Mouse (Mus musculus): ENCODE results near the gene Lrrc29. TPM values are rescaled to one million over a fixed set of nuclear protein-coding genes. Genes with fewer than 3 reads are reported as not detected.

The Lrrc29 gene
- polyA plus RNA-seq, 1 experiment from 2014 or later: 3.1 TPM

DNA sequence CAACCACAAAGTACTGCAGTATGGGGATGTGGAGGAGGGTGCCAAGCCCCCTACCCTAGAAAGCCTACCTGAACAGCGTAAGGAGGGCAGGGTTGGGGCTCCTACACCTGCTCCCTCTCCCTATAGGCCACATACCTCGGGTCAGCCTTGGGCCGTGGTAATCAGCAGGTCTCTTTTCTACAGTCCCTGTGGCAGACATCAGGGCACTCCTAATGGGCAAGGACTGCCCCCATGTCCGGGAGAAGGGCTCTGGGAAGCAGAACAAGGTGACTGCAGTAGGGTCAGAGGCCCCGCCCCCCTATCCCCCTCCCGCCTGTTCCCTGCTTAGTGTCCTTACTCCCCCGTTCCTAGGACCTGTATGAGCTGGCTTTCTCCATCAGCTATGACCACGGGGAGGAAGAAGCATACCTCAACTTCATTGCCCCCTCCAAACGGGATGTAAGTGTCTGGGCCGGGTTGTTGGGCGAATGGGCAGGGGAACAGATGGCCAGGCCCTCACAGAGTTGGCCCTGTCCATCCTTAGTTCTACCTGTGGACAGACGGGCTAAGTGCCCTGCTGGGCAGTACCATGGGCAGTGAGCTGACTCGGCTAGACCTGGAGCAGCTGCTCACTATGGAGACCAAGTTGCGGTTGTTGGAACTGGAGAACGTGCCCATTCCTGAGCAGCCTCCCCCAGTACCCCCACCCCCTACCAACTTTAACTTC is 16.8 kb downstream of the Lrrc29 start:
- ATAC-seq (ENCODE audit: insufficient read depth) (no peak), DNase-seq (no peak)
- TF ChIP-seq CTCF (IDR thresholded peaks at IDR 0.05; ENCODE audit: low read depth): no peak
- peaks cover 20% of the 10 kb centered on the region for H3K4me1 ChIP-seq (ENCODE audit: insufficient read depth)
- no peak overlapping the region for H3K4me2 ChIP-seq
- WGBS: 81% methylated on average over 15 of the region's 15 CpGs
- no peaks in the 10 kb centered on the region for H3K27me3 ChIP-seq (ENCODE audit: insufficient read depth, low read length)
- H3K27ac ChIP-seq (ENCODE audit: low read depth): no peak overlapping the region
- peaks cover 73% of the 10 kb centered on the region for H3K36me3 ChIP-seq (ENCODE audit: insufficient read depth)
- H3K9me3 ChIP-seq (ENCODE audit: low read depth, low read length): no peaks in the 10 kb centered on the region
- H3K9ac ChIP-seq: no peak overlapping the region
- no peak overlapping the region for H3K4me3 ChIP-seq (ENCODE audit: low read depth, low read length)

GRCm38 (mm10) chr8:105308428-105308827 is 17.6 kb downstream of the Lrrc29 start:
- Histone ChIP-seq H3K4me1 (ENCODE audit: insufficient read depth) (peaks cover 21% of the 10 kb centered on the region), H3K9ac (no peak overlapping the region), H3K4me3 (ENCODE audit: low read depth, low read length) (no peak overlapping the region), H3K27me3 (ENCODE audit: insufficient read depth, low read length) (no peaks in the 10 kb centered on the region), H3K36me3 (ENCODE audit: insufficient read depth) (peaks cover 73% of the 10 kb centered on the region), H3K4me2 (no peak overlapping the region), H3K27ac (ENCODE audit: low read depth) (no peak overlapping the region), H3K9me3 (ENCODE audit: low read depth, low read length) (no peaks in the 10 kb centered on the region)
- WGBS: 92% methylated on average over 10 of the region's 10 CpGs
- ATAC-seq (ENCODE audit: insufficient read depth): no peak
- DNase-seq: no peak
- no peak for TF ChIP-seq CTCF (IDR thresholded peaks at IDR 0.05; ENCODE audit: low read depth)

DNA sequence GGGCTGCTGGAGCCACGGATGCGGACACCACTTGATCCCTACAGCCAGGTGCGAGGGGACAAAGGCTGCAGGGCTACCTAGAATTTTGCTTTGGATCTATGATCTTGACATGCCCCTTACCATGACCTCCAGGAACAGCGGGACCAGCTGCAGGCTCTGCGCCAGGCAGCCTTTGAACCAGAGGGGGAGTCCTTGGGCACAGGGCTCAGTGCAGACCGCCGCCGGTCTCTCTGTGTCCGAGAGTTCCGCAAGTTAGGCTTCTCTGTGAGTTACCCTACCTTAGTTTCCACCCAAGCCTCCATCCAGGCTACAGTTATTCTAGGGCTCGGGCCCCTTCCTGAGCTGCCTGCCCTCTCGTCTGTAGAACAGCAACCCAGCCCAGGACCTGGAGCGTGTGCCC is 18.4 kb downstream of the Lrrc29 start:
- Histone ChIP-seq H3K9me3 (ENCODE audit: low read depth, low read length) (no peaks in the 10 kb centered on the region), H3K4me3 (ENCODE audit: low read depth, low read length) (no peak overlapping the region), H3K9ac (no peak overlapping the region), H3K27ac (ENCODE audit: low read depth) (no peak overlapping the region), H3K4me1 (ENCODE audit: insufficient read depth) (peaks cover 21% of the 10 kb centered on the region), H3K4me2 (no peak overlapping the region), H3K36me3 (ENCODE audit: insufficient read depth) (peaks cover 73% of the 10 kb centered on the region), H3K27me3 (ENCODE audit: insufficient read depth, low read length) (no peaks in the 10 kb centered on the region)
- no peak for DNase-seq
- WGBS: 91% methylated on average over 13 of the region's 13 CpGs
- no peak for ATAC-seq (ENCODE audit: insufficient read depth)
- TF ChIP-seq CTCF (IDR thresholded peaks at IDR 0.05; ENCODE audit: low read depth): no peak

DNA sequence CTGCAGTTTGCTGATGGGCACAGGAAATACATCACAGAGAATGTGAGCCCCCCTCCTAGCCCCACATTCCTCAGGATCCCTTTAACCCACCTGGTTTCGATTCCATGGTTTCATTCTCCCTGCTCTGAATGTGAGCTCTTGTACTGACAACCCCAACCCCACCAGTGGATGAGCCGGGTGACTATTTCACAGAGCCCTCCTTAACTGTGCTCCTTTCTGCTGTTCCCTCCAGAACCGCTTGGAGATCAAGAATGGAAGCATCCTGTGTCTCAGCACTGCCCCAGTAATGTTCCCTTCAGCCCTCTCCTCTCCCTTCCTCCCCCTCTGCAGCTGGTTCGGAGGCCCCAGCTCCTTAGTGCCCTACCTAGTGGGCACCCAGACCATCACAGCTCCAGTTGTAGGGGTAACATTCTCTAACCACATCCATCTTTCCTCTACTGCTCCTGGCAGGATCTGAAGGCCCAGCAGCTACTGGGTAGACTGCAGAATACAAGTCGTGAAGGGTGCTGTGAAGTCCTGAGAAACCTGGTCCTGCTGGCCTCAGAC is 19.9 kb downstream of the Lrrc29 start:
- Histone ChIP-seq H3K27me3 (ENCODE audit: insufficient read depth, low read length) (no peaks in the 10 kb centered on the region), H3K36me3 (ENCODE audit: insufficient read depth) (peaks cover 73% of the 10 kb centered on the region), H3K4me2 (peak overlapping the region; percentile 63), H3K9ac (peak overlapping the region; percentile 48), H3K9me3 (ENCODE audit: low read depth, low read length) (no peaks in the 10 kb centered on the region), H3K27ac (ENCODE audit: low read depth) (peak overlapping the region; percentile 81; the same call in 1 of the 2 replicates), H3K4me3 (ENCODE audit: low read depth, low read length) (peak overlapping the region; percentile 37), H3K4me1 (ENCODE audit: insufficient read depth) (peaks cover 21% of the 10 kb centered on the region)
- no peak for DNase-seq
- TF ChIP-seq CTCF (IDR thresholded peaks at IDR 0.05; ENCODE audit: low read depth): 0 out of 2 replicates have a peak, but pooled peaks have one; percentile 9
- 30% methylated on average over 5 of the region's 5 CpGs for WGBS
- peak; percentile 33 for ATAC-seq (ENCODE audit: insufficient read depth)

DNA sequence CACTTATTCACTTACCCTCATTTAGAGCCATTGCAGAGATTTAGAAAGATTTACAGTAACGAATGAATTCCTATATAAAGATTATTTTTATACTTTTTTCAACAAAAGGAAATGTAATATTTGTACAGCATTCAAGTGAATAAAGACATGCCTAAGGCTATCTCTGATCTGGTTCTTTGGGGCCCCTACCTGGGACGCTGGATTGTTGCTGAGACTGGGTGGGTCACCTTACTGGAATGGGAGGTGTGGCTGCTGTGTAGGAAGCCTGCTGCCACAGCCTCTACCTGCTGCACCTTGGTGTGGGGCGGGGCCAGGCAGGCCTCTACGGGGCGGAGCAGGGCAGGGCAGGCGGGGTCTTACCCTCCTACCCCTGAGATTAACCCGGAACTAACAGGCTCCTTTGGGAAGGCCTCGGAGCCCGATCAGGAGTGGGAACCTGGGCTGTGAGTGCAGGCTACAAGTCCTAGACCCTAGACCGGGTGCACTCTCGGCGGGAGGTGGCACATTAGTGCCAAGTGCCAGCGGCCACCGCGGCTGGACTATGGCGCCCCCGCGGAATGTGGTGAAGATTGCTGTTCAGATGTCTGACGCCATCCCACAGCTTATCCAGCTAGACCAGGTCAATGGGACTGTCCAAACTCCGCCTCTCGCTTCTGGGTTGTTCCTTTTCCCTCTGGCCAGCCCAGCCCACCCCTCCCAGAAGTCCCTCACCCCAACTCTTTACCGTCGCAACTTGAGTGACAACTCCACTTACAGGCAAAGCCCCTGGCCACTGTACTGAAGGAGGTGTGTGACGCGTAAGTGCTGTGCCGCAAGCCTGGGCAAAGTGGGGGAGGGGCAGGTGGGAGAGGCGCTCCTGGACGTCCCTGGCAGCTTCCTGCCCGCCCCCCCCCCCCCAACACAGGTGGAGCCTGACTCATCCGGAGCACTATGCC is 20.6 kb downstream of the Lrrc29 start, which contains the start of gene Elmo3:
Gene Elmo3 (plus strand): TSS at position 391 of the 935 bp plus-strand sequence.
- H3K27ac ChIP-seq (ENCODE audit: low read depth): peak within 1 kb of the TSS; percentile 81
- no peaks in the 10 kb centered on the region for H3K9me3 ChIP-seq (ENCODE audit: low read depth, low read length)
- DNase-seq (peak; percentile 71), ATAC-seq (ENCODE audit: insufficient read depth) (peak; percentile 84)
- H3K36me3 ChIP-seq (ENCODE audit: insufficient read depth): peaks cover 79% of the 10 kb centered on the region
- H3K4me2 ChIP-seq: peak within 1 kb of the TSS; percentile 63
- peaks cover 21% of the 10 kb centered on the region for H3K4me1 ChIP-seq (ENCODE audit: insufficient read depth)
- H3K9ac ChIP-seq: peak within 1 kb of the TSS; percentile 48
- WGBS: 5% methylated on average over 30 of the region's 30 CpGs
- H3K4me3 ChIP-seq (ENCODE audit: low read depth, low read length): peak within 1 kb of the TSS; percentile 37
- peak; percentile 26; the same call in 1 of the 2 replicates for TF ChIP-seq CTCF (IDR thresholded peaks at IDR 0.05; ENCODE audit: low read depth)
- H3K27me3 ChIP-seq (ENCODE audit: insufficient read depth, low read length): no peaks in the 10 kb centered on the region

DNA sequence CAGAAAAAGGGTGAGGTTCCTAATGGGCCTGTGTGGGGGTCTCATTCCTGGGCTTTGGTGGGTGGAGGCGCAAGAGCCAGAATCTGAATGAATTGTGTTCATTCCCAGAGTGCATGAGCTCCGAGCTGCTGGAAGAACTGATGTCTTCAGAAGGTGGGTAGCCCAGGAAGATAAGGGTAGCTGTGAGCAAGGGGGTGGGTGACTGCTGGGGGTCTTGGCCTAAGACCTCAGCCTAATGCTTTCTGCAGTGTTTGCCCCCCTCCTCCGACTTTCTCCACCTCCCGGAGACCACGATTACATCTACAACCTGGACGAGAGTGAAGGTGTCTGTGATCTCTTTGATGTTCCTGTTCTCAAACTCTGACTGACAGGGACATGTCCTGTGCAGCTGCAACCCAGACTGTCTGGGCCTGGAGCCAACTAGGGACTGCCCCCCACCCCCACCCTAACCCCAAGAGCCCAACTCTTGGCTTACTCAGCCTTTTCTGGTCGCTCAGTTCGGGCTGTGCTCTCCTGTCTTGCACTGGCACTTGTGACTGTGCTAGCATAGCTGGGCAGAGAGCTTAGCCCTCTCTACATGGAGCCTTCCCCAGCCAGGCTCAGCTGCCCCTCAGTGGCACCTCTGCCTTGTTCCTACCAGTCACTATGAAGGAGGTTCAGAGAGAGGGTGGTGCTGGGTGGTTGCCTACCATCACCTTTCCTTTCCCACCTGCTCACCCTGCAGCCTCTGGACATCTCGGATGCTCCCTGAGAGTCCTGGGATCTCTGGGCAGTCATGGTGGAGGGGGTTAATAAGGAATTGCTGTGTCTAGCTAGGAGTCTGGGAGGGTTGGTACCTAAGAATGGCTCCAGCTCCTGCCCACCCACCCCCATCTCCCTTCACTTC is 21.5 kb downstream of the Lrrc29 start:
- peaks cover 81% of the 10 kb centered on the region for H3K36me3 ChIP-seq (ENCODE audit: insufficient read depth)
- WGBS: 44% methylated on average over 9 of the region's 9 CpGs
- H3K9me3 ChIP-seq (ENCODE audit: low read depth, low read length): no peaks in the 10 kb centered on the region
- no peak for TF ChIP-seq CTCF (IDR thresholded peaks at IDR 0.05; ENCODE audit: low read depth)
- peaks cover 21% of the 10 kb centered on the region for H3K4me1 ChIP-seq (ENCODE audit: insufficient read depth)
- ATAC-seq (ENCODE audit: insufficient read depth): peak; percentile 16
- H3K4me2 ChIP-seq: peak overlapping the region; percentile 63; the same call in 1 of the 2 replicates
- H3K9ac ChIP-seq: no peak overlapping the region
- 0 out of 2 replicates have a peak overlapping the region, but pooled peaks have one; percentile 37 for H3K4me3 ChIP-seq (ENCODE audit: low read depth, low read length)
- no peaks in the 10 kb centered on the region for H3K27me3 ChIP-seq (ENCODE audit: insufficient read depth, low read length)
- DNase-seq: peak; percentile 64
- H3K27ac ChIP-seq (ENCODE audit: low read depth): peak overlapping the region; percentile 81; the same call in 1 of the 2 replicates

All from lung, embryonic 14.5 days (tissue).